Mouse (Mus musculus) kidney, embryonic 15.5 days (tissue): ENCODE measurements at regions not wholly inside any gene's neighbourhood (a gene's known extent, or its start where the extent isn't known, plus 50 kb on each side); places are given as distances from the start of the nearest gene placed in this dataset.

Experiments
- ATAC-seq: fragments of 200-750 bp; cut with Nextera tagmentation; replicated peaks from 2 replicates; pipeline ENCODE4 v1.8.0; 2017; ENCODE audit warnings: moderate TSS enrichment; ENCODE audit not compliant: low FRiP score
- H3K27ac ChIP-seq: fragments of 300-500 bp; sonication (generic); 2 replicates; pipeline ENCODE4 v1.5.1; 2015; ENCODE audit warnings: mild to moderate bottlenecking, inconsistent platforms
- H3K27me3 ChIP-seq: fragments of 300-500 bp; sonication (generic); 2 replicates; pipeline ENCODE4 v1.6.1; 2015; ENCODE audit warnings: inconsistent platforms
- H3K36me3 ChIP-seq: fragments of 300-500 bp; sonication (generic); 2 replicates; pipeline ENCODE4 v1.6.1; 2015; ENCODE audit warnings: inconsistent platforms
- H3K4me1 ChIP-seq: fragments of 300-500 bp; sonication (generic); 2 replicates; pipeline ENCODE4 v1.6.1; 2015; ENCODE audit warnings: inconsistent platforms
- H3K4me2 ChIP-seq: fragments of 300-500 bp; sonication (generic); 2 replicates; pipeline ENCODE4 v1.6.1; 2015; ENCODE audit warnings: moderate library complexity, mild to moderate bottlenecking, inconsistent platforms
- H3K4me3 ChIP-seq: fragments of 300-500 bp; sonication (generic); replicated peaks from 2 replicates; pipeline ENCODE4 v1.5.1; 2015; ENCODE audit warnings: mild to moderate bottlenecking, inconsistent platforms
- H3K9ac ChIP-seq: fragments of 300-500 bp; sonication (generic); 2 replicates; pipeline ENCODE4 v1.6.1; 2015; ENCODE audit warnings: mild to moderate bottlenecking, inconsistent platforms
- H3K9me3 ChIP-seq: fragments of 300-500 bp; sonication (generic); replicated peaks from 2 replicates; pipeline ENCODE4 v1.6.1; 2016; ENCODE audit warnings: inconsistent platforms
- WGBS: fragments of 180-500 bp; shearing (Covaris S2); methylation state at CpG from one replicate; pipeline ENCODE4 v1.1.7; 2015; ENCODE audit warnings: mixed read lengths; 5-methylcytosine and 5-hydroxymethylcytosine counted together

GRCm38 (mm10) chr2:57772315-57772714, 225.4 kb upstream of the Galnt5 start:
- WGBS, result 70% methylated on average over 2 of the region's 2 CpGs
- H3K4me3 ChIP-seq, result no peak overlapping the region
- H3K4me1 ChIP-seq, result no peaks in the 10 kb centered on the region
- H3K27ac ChIP-seq, result no peak overlapping the region
- no peaks in the 10 kb centered on the region for H3K36me3 ChIP-seq
- no peak overlapping the region for H3K9ac ChIP-seq
- H3K27me3 ChIP-seq, result no peaks in the 10 kb centered on the region
- ATAC-seq, result no peak
- H3K4me2 ChIP-seq, result no peak overlapping the region
- no peaks in the 10 kb centered on the region for H3K9me3 ChIP-seq

GRCm38 (mm10) chr2:57776154-57776553, 221.5 kb upstream of the Galnt5 start:
- no peak for ATAC-seq
- Histone ChIP-seq H3K27me3 (no peaks in the 10 kb centered on the region), H3K9me3 (no peaks in the 10 kb centered on the region), H3K4me3 (no peak overlapping the region), H3K27ac (no peak overlapping the region), H3K4me1 (no peaks in the 10 kb centered on the region), H3K4me2 (no peak overlapping the region), H3K9ac (no peak overlapping the region), H3K36me3 (no peaks in the 10 kb centered on the region)
- WGBS, result 66% methylated on average over 5 of the region's 5 CpGs

DNA sequence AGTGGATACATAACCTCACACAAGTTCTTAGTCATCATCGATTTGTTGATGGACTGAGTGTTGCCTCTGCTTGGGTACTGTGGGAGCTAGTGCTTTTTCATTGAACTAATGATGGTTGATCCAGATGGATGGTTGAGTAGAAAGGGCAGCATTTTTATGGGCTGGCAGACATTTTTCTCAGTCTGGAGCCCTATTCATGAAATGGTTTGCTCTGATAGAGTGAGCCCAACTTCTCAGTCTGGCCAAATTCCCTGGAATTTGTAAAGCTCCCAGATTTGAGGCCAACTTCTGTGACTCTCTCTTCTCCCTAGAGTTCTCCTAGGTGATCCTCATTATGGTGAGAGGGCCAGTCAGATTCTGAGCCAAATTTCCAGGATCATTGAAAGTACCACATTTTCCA, 216.8 kb upstream of the Galnt5 start:
- no peaks in the 10 kb centered on the region for H3K36me3 ChIP-seq
- no peak overlapping the region for H3K27ac ChIP-seq
- H3K4me1 ChIP-seq, result no peaks in the 10 kb centered on the region
- H3K9ac ChIP-seq, result no peak overlapping the region
- H3K9me3 ChIP-seq, result no peaks in the 10 kb centered on the region
- no peak overlapping the region for H3K4me3 ChIP-seq
- no peaks in the 10 kb centered on the region for H3K27me3 ChIP-seq
- ATAC-seq, result no peak
- no peak overlapping the region for H3K4me2 ChIP-seq
- WGBS, result 89% methylated on average over 1 of the region's 1 CpGs

DNA sequence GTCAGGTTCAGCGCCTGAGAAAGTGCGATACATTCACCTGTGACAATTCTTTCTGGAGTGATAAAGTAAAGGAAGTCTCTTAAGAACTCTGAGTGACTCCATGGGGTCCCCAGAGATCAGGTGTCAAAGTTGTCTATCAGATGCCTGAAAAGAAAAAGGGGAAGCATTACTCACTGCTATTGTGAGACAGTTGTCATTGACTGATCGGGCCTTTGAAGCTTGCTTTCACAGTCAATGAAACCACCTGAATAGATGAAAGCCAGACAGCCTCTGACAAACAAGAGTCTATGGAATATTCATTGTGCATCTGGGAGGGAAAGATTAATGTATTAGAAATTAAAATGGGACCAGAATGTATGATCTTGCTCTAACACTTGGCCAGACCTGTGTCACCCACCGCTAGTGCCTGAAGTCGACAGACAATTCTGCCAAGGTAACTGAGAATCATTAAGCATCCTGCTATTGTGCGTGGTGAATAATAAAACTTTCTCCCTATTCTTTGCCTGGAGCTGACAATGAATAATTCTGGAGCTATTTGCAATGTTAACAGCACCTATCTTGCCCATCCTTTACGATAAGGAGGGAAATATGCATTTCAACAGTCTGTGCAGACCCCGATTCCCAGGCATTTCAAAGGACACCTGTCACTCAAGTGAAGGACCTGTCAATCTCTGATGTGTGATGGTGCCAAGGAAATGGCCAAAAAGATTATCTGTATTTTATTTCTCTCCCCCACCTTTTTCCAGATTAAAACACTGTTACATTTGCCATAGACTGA, 204.0 kb upstream of the Galnt5 start:
- H3K36me3 ChIP-seq, result no peaks in the 10 kb centered on the region
- WGBS, result 79% methylated on average over 8 of the region's 8 CpGs
- H3K27ac ChIP-seq, result no peak overlapping the region
- H3K9me3 ChIP-seq, result no peaks in the 10 kb centered on the region
- no peaks in the 10 kb centered on the region for H3K4me1 ChIP-seq
- H3K27me3 ChIP-seq, result no peaks in the 10 kb centered on the region
- H3K4me3 ChIP-seq, result no peak overlapping the region
- no peak overlapping the region for H3K4me2 ChIP-seq
- no peak for ATAC-seq
- no peak overlapping the region for H3K9ac ChIP-seq

DNA sequence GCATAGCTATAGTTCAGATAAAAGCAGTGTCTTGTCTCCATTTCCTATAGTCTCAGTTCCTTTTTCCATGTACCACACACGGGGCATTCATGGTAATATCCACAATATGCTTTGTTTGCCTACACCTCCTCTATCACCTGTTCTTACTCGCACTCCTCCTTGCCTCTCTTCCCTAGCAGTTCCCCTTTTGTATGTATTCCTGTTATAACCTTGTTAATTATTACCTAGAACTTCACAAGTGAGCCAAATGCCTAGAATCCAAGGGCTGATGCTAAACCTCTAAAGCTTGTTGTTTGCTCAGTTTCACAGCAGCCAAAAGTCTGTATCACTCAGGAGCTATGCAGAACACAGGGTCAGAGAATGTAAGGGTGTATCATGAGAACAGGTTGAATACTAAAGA, 198.4 kb upstream of the Galnt5 start:
- WGBS, result 65% methylated on average over 2 of the region's 2 CpGs
- Histone ChIP-seq H3K4me3 (no peak overlapping the region), H3K27ac (no peak overlapping the region), H3K9ac (no peak overlapping the region), H3K9me3 (no peaks in the 10 kb centered on the region), H3K4me1 (no peaks in the 10 kb centered on the region), H3K27me3 (no peaks in the 10 kb centered on the region), H3K36me3 (no peaks in the 10 kb centered on the region), H3K4me2 (no peak overlapping the region)
- ATAC-seq, result no peak

DNA sequence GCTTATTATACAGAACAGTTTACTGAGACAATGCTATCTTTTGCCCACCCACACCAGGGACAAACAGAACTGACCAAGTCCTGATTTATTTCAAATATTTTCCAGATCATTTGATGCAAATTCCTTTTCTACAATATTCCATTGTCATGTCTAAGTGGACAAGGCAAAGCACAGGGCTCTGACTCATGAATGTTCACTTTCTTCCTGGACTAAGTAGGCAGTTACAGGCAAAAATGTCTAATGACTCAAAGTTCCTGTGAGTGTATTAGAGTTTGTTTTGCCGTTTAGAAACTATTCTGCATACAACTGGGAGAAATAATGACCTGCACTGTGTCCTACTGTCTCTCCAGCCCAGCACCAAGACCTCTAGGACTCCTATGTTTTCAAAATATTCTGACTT, 189.8 kb upstream of the Galnt5 start:
- WGBS, result 52% methylated on average over 1 of the region's 1 CpGs
- Histone ChIP-seq H3K4me1 (no peaks in the 10 kb centered on the region), H3K9me3 (no peaks in the 10 kb centered on the region), H3K9ac (no peak overlapping the region), H3K27me3 (no peaks in the 10 kb centered on the region), H3K27ac (no peak overlapping the region), H3K36me3 (no peaks in the 10 kb centered on the region), H3K4me2 (no peak overlapping the region), H3K4me3 (no peak overlapping the region)
- no peak for ATAC-seq

- 77% methylated on average over 1 of the region's 1 CpGs for WGBS
- no peak for ATAC-seq
- no peaks in the 10 kb centered on the region for H3K27me3 ChIP-seq
These were observed 184.7 kb upstream of the Galnt5 start for GRCm38 (mm10) chr2:57812996-57813395.

GRCm38 (mm10) chr2:57820343-57820742, 177.3 kb upstream of the Galnt5 start:
- Histone ChIP-seq H3K27ac (no peak overlapping the region), H3K36me3 (no peaks in the 10 kb centered on the region), H3K9me3 (no peaks in the 10 kb centered on the region), H3K4me1 (no peaks in the 10 kb centered on the region), H3K9ac (no peak overlapping the region), H3K4me2 (no peak overlapping the region), H3K4me3 (no peak overlapping the region), H3K27me3 (no peaks in the 10 kb centered on the region)
- no peak for ATAC-seq
- 50% methylated on average over 2 of the region's 2 CpGs for WGBS

More at GRCm38 (mm10) chr2:57812996-57813395, 184.7 kb upstream of the Galnt5 start:
- Histone ChIP-seq H3K9me3 (no peaks in the 10 kb centered on the region), H3K4me1 (no peaks in the 10 kb centered on the region), H3K9ac (no peak overlapping the region), H3K4me2 (no peak overlapping the region), H3K4me3 (no peak overlapping the region), H3K27ac (no peak overlapping the region), H3K36me3 (no peaks in the 10 kb centered on the region)

DNA sequence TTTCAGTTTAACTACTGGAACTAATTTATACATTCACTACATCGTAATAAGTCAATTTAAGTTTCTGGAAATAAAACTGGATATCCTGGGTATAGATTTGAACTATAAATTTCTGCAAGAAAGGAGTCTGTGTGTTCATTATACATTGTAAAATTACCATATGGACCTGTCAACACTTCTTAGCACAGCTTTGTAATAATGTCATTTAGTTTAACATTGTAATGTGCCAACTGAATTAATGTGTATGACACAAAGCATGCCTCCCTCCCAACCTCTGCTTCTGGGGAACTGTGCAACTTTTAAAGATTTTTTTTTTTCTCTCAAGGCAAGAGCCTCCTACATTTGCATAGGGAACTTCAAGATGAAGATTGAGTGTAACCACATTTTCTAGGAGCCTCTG, 176.8 kb upstream of the Galnt5 start:
- Histone ChIP-seq H3K4me1 (no peaks in the 10 kb centered on the region), H3K9me3 (no peaks in the 10 kb centered on the region), H3K4me2 (no peak overlapping the region), H3K4me3 (no peak overlapping the region), H3K27me3 (no peaks in the 10 kb centered on the region), H3K36me3 (no peaks in the 10 kb centered on the region), H3K27ac (no peak overlapping the region), H3K9ac (no peak overlapping the region)
- 50% methylated on average over 1 of the region's 1 CpGs for WGBS
- no peak for ATAC-seq

DNA sequence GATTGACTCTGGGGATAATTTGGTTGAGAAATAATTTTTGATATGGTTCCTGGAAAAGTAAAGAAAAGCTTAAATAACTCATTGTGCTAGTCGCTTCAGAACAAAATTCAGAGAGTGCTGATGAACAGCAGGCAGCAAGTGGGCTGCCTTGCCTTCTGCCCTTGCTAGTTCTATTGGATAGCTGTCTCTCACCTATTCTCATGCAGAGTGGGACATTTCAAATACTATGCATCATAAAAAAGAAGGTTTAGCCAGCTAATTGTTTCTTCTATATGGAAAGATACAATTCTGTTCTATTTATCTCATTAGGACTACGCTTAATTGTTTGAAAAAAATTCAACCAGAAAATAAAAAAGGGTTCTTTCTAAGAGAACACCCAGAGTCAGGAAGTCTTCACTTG, 169.4 kb upstream of the Galnt5 start:
- no peaks in the 10 kb centered on the region for H3K27me3 ChIP-seq
- ATAC-seq, result no peak
- 83% methylated on average over 2 of the region's 2 CpGs for WGBS
- no peak overlapping the region for H3K9ac ChIP-seq
- no peaks in the 10 kb centered on the region for H3K4me1 ChIP-seq
- H3K27ac ChIP-seq, result no peak overlapping the region
- H3K36me3 ChIP-seq, result no peaks in the 10 kb centered on the region
- no peaks in the 10 kb centered on the region for H3K9me3 ChIP-seq
- H3K4me2 ChIP-seq, result no peak overlapping the region
- H3K4me3 ChIP-seq, result no peak overlapping the region

DNA sequence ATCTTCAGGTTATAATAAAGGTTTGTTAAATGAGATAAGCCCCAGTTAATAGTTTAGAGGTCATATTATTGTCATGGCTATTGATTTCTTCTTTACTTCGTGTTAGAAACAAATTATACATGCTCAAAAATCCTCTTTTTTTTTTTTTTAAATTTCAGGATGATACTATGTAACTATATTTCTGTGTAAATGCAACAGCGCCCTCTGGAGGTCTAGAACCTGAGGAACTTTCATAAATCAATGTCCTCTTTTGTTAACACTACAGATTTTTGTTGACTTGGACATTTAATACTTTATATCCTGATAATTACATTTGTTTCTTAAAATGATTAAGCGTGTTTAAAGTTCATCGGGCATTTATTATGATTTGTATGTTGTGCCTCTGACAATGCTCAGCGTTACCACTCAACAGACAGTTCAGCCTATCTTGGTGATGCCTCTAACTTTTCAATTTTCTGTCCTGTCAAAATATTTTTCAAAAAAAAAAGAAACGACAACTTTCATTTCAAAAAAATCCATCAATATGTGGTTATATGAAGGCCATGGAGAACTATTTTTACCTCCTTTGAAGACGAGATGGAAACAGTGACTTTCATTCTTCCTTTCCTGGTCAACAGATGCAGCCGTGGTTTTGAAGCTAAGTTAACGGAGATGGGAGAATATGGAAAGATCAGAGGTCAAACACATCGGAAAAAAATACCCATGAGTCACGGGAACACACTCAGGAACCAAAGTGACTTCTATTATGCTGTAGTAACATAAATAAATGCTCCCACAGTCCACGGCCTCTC, 164.9 kb upstream of the Galnt5 start:
- Histone ChIP-seq H3K36me3 (no peaks in the 10 kb centered on the region), H3K4me1 (no peaks in the 10 kb centered on the region), H3K4me2 (no peak overlapping the region), H3K9ac (no peak overlapping the region), H3K27ac (no peak overlapping the region), H3K27me3 (no peaks in the 10 kb centered on the region), H3K4me3 (no peak overlapping the region), H3K9me3 (no peaks in the 10 kb centered on the region)
- WGBS, result 51% methylated on average over 12 of the region's 12 CpGs
- no peak for ATAC-seq

DNA sequence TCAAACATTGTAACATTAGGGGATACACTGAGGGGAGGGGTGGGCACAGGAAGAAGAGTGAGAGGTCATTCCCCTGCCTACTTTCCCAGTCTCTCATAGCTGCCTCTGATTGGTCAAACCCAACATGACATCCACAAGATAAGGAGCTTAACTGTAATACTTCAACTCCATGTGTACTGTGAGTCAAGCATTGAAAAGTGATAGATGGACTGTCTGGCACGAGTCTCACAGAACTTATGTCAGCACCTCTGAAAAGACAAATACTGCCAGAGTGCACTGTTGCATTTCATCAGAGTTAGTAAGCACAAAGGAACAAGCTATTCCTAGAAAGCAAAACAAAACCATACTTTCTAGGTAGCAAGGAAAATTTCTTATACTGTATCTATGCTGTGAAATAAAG, 152.5 kb upstream of the Galnt5 start:
- Histone ChIP-seq H3K9ac (no peak overlapping the region), H3K4me2 (no peak overlapping the region), H3K4me1 (no peaks in the 10 kb centered on the region), H3K27me3 (no peaks in the 10 kb centered on the region), H3K36me3 (no peaks in the 10 kb centered on the region), H3K9me3 (no peaks in the 10 kb centered on the region), H3K4me3 (no peak overlapping the region), H3K27ac (no peak overlapping the region)
- WGBS, result 40% methylated on average over 1 of the region's 1 CpGs
- no peak for ATAC-seq
